Mouse (Mus musculus) hindbrain, embryonic 12.5 days (tissue): ENCODE measurements around the gene Tmem230. TPM values are rescaled to one million over a fixed set of nuclear protein-coding genes. Genes with fewer than 3 reads are reported as not detected.
"Not testable (repeated sequence)": the region's sequence is repeated elsewhere in the genome, so short reads cannot be mapped to it uniquely, and the experiment has no call there.

Experiments used
- ATAC-seq: fragments of 200-750 bp; cut with Nextera tagmentation; 2 replicates; pipeline ENCODE4 v1.8.0; 2017; ENCODE audit warnings: moderate TSS enrichment; ENCODE audit not compliant: low FRiP score
- H3K27ac ChIP-seq: fragments of 300-500 bp; sonication (generic); 2 replicates; pipeline ENCODE4 v1.5.1; 2016; ENCODE audit warnings: mild to moderate bottlenecking
- H3K27me3 ChIP-seq: fragments of 300-500 bp; sonication (generic); 2 replicates; pipeline ENCODE4 v1.6.1; 2016; ENCODE audit warnings: mild to moderate bottlenecking
- H3K36me3 ChIP-seq: fragments of 300-500 bp; sonication (generic); 2 replicates; pipeline ENCODE4 v1.6.1; 2016; ENCODE audit warnings: mild to moderate bottlenecking
- H3K4me1 ChIP-seq: fragments of 300-500 bp; sonication (generic); 2 replicates; pipeline ENCODE4 v1.6.1; 2016
- H3K4me2 ChIP-seq: fragments of 300-500 bp; sonication (generic); replicated peaks from 2 replicates; pipeline ENCODE4 v1.6.1; 2016; ENCODE audit warnings: mild to moderate bottlenecking
- H3K4me3 ChIP-seq: fragments of 300-500 bp; sonication (generic); 2 replicates; pipeline ENCODE4 v1.5.1; 2016; ENCODE audit warnings: mild to moderate bottlenecking
- H3K9ac ChIP-seq: fragments of 300-500 bp; sonication (generic); 2 replicates; pipeline ENCODE4 v1.6.1; 2016; ENCODE audit warnings: mild to moderate bottlenecking, moderate library complexity
- H3K9me3 ChIP-seq: fragments of 300-500 bp; sonication (generic); replicated peaks from 2 replicates; pipeline ENCODE4 v1.6.1; 2016; ENCODE audit warnings: mild to moderate bottlenecking
- WGBS: fragments of 180-500 bp; shearing (Covaris S2); methylation state at CpG from one replicate; pipeline ENCODE4 v1.1.7; 2016; 5-methylcytosine and 5-hydroxymethylcytosine counted together
- polyA plus RNA-seq: library from polyadenylated mRNA; unstranded; fragments of >200 nt; fragmentation: Nextera tagmentation; extraction: Ambion mirVana; gene quantifications from 2 replicates; pipeline ENCODE4 v1.2.1, GENCODE M21; 2016

The Tmem230 gene
- 56.5 and 60.9 TPM in 2 replicates for polyA plus RNA-seq

DNA sequence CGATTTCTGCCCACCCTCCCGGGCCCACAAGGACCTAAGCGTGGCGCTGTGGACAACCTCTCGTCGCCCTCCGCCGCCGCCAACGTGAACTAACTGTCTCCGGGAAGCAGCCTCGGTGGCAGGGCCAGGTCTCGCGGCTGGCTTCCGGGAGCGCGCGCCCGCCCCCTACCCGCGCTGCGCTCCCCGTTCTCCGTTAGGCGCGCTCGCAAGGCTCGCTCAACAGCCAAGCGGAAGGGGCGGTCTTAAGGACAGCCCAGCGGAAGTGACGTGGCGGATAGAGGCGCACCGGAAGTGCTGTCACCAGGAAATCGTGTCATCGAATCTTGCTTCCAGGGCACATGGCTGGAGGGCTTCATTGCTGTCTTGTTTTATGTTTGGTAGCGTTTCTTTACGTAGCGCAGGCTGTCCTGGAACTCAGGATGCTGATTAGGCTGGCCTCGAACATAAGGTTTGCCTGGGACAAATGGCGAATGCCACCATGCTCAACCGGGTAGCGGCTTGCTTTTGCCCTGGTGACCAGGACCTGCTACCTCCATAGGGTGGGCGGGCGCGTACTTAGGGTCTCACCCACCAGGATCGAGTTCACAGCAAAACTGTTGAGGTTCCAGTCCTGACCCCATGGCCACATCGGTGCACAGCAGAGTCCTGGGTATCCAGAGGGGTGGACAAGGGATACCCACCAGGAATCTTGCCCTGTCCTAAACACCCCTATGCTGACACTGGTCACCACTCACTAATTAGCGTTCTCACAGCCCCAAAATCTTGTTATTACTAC is at the start of gene Tmem230:
Gene Tmem230, minus strand, starts transcription at position 269 of the 775 bp plus-strand sequence.
- H3K27ac ChIP-seq = peak within 1 kb of the TSS; percentile 79
- peaks cover 24% of the 10 kb centered on the region for H3K4me1 ChIP-seq
- 5% methylated on average over 50 of the region's 50 CpGs for WGBS
- peak within 1 kb of the TSS; percentile 83 for H3K4me2 ChIP-seq
- H3K27me3 ChIP-seq = no peaks in the 10 kb centered on the region
- H3K36me3 ChIP-seq = peaks cover 20% of the 10 kb centered on the region
- peak within 1 kb of the TSS; percentile 64 for H3K4me3 ChIP-seq
- ATAC-seq = peak; percentile 93
- no peaks in the 10 kb centered on the region for H3K9me3 ChIP-seq
- peak within 1 kb of the TSS; percentile 73 for H3K9ac ChIP-seq

DNA sequence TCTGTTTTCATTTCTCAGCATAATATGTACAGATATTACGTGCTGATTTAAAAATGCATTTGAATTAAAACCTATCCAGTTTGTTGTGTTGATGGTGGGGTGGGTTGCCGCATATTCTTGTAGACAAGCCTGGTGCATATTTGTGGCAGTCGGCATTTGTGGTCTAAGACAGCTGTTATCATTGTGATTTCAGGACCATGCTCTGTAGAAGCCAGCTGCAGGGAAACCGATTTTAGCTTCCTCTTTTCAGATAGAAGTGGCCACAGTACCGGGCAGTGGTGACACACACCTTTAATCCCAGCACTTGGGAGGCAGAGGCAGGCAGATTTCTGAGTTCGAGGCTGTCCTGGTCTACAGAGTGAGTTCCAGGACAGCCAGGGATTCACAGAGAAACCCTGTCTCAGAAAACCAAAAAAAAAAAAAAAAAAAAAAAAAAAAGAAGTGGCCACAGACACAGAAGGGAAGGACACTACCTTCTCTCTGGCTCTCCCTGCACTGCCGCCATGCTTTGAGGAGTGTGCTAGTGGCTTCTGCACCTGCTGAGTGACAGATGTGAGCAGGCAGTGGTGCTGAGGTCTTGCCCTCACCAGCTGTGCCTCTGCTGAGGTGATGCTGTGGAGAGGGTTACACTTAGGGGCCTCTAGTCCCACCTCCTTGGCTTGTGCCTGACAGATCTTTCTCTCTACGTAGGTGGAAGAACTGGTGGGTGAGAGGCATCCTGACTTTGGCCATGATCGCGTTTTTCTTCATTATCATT is 46.3 kb upstream of the Tmem230 start:
- Histone ChIP-seq H3K27ac (no peak overlapping the region), H3K4me1 (peaks cover 16% of the 10 kb centered on the region), H3K4me3 (no peak overlapping the region), H3K36me3 (peaks cover 47% of the 10 kb centered on the region), H3K9me3 (no peaks in the 10 kb centered on the region), H3K9ac (no peak overlapping the region), H3K27me3 (no peaks in the 10 kb centered on the region), H3K4me2 (no peak overlapping the region)
- no peak for ATAC-seq
- WGBS = 90% methylated on average over 10 of the region's 10 CpGs

DNA sequence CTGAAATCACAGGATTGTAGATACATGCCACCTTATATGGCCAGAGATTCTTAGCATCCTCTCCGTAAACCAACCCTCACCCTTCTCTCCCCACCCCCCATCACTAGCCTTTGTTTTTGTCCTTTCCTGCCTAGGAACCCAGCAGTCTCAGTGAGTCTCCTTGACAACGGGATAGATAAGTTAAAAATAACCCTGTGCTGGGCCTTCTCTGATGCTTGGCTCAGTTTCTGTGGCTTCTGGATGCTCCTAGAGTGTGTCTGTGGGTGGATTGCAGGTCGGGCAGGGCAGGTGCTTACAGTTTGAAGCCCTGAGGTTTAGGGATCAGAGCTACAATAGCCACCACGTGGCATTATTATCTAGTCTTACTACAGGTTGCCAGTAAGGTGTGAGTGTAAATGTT is 44.5 kb upstream of the Tmem230 start:
- Histone ChIP-seq H3K36me3 (peaks cover 29% of the 10 kb centered on the region), H3K4me2 (no peak overlapping the region), H3K4me1 (peaks cover 16% of the 10 kb centered on the region), H3K4me3 (no peak overlapping the region), H3K9ac (no peak overlapping the region), H3K9me3 (no peaks in the 10 kb centered on the region), H3K27ac (no peak overlapping the region), H3K27me3 (no peaks in the 10 kb centered on the region)
- no peak for ATAC-seq
- WGBS = 34% methylated on average over 4 of the region's 4 CpGs

DNA sequence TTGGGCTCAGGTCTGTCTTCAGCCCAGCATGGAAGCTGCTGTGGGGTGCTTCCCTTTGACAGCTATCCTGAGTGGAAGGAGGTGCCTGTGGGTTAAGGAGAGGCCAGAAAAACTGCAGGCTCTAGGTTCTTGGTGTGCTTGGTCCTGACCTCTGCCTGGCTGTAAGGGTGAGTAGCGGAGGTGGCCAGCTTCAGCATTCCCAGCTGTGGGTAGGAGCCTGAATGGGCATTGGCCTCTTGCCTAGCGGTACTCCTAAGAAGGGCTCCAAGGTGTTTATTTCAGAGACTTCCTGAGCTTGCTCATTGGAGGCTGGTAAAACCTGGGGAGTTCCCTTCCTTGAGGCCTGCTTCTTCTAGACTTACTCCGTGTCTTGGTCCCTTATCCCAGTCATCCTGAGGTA is 43.7 kb upstream of the Tmem230 start:
- peaks cover 16% of the 10 kb centered on the region for H3K4me1 ChIP-seq
- WGBS = 69% methylated on average over 3 of the region's 3 CpGs
- no peak overlapping the region for H3K9ac ChIP-seq
- no peak overlapping the region for H3K27ac ChIP-seq
- H3K9me3 ChIP-seq = 0 out of 2 replicates have a peak, but pooled peaks cover 4% of the 10 kb centered on the region
- no peak overlapping the region for H3K4me3 ChIP-seq
- peaks cover 22% of the 10 kb centered on the region for H3K36me3 ChIP-seq
- 0 out of 2 replicates have a peak, but pooled peaks have one; percentile 29 for ATAC-seq
- no peak overlapping the region for H3K4me2 ChIP-seq
- no peaks in the 10 kb centered on the region for H3K27me3 ChIP-seq

DNA sequence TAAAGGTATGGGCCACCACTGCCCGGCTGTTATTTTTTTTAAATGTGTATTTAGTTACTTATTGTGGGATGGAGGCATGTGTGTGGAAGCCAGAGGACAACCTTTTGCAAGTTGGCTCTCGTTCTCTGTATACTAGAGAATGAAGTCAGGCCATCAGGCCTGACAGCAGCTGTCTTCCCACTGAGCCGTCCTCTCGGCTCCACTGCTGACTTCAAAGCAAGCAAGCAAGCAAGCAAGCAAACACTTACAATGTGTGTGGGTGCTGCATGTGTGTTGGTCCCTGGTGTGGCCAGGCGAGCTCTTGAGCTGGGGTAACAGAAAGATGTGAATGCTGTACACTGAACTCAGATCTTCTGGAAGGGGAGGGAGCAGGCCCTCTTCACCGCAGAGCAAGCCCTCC is 43.2 kb upstream of the Tmem230 start:
- no peak overlapping the region for H3K4me3 ChIP-seq
- WGBS = 69% methylated on average over 6 of the region's 6 CpGs
- no peaks in the 10 kb centered on the region for H3K27me3 ChIP-seq
- peaks cover 16% of the 10 kb centered on the region for H3K4me1 ChIP-seq
- H3K9me3 ChIP-seq = 0 out of 2 replicates have a peak, but pooled peaks cover 4% of the 10 kb centered on the region
- H3K36me3 ChIP-seq = peaks cover 17% of the 10 kb centered on the region
- no peak overlapping the region for H3K27ac ChIP-seq
- H3K9ac ChIP-seq = no peak overlapping the region
- H3K4me2 ChIP-seq = no peak overlapping the region
- 0 out of 2 replicates have a peak, but pooled peaks have one; percentile 29 for ATAC-seq

DNA sequence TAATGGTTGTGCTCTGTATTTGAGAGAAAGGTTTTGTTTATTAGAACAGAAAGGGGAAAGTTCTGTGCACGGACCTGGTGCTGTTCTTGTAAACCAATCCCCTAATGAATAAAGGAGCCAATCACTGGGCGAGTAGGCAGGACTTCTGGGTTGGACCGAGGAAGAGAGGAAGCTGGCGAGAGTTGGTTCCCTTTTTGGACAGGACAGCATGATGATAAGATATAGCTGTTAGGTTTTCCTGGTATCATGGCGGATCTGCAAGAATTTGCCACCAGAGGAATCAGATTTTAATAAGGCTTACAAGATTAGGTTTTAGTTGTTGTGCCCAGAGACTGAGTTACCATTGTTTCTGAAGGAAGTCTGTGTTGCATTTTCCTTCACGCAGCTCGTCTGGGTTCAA is 41.6 kb upstream of the Tmem230 start:
- not testable (repeated sequence) for H3K9ac ChIP-seq, H3K36me3 ChIP-seq, H3K27me3 ChIP-seq, ATAC-seq, H3K9me3 ChIP-seq, H3K27ac ChIP-seq, H3K4me3 ChIP-seq, H3K4me2 ChIP-seq
- WGBS = 85% methylated on average over 5 of the region's 7 CpGs
- peaks cover 19% of the 10 kb centered on the region for H3K4me1 ChIP-seq

DNA sequence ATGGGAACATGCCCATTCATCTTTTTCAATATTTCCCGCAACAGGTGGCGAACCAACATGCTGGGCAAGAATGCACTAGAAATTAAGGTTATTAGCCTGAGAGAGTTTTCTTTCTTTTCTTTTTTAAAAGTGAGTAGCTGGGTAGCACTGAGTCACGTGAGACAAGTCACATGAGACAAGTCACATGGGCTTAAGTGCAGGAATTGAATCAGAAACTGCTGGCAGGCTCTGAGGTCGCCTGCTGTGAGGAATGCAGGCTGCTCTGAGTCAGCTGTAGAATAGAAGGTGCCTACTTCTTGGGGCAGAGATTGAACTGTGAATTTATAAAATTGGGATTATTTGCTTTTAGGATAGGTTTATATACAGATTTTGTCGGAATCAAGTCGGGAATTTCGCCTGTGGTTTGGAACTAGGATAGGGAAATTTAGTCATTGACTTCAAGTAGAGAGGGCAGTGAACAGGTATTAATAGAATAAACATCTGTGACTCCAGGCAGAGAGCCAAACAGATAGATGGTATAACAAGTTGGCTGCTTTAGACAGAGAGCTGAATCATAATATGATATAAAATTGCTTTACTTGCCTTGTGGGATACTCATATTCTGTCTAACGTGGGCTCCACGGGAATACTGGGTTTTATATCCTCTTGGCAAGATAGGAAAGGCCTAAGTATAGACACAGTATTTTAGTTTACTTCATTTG is 38.9 kb upstream of the Tmem230 start:
- WGBS = 91% methylated on average over 9 of the region's 9 CpGs
- no peak for ATAC-seq
- H3K4me2 ChIP-seq = no peak overlapping the region

DNA sequence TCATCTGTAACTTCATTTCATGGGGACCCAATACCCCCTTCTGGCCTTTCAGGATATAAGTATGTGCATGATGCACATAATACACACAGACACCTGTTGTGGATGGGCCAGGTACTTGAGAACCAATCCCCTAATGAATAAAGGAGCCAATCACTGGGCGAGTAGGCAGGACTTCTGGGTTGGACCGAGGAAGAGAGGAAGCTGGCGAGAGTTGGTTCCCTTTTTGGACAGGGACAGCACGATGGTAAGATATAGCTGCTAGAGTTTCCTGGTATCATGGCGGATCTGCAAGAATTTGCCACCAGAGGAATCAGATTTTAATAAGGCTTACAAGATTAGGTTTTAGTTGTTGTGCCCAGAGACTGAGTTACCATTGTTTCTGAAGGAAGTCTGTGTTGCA is 38.1 kb upstream of the Tmem230 start:
- H3K9me3 ChIP-seq, H3K9ac ChIP-seq, H3K27ac ChIP-seq, H3K4me2 ChIP-seq, ATAC-seq, H3K36me3 ChIP-seq, H3K4me3 ChIP-seq, H3K27me3 ChIP-seq: not testable (repeated sequence)
- H3K4me1 ChIP-seq = peaks cover 27% of the 10 kb centered on the region
- WGBS = 92% methylated on average over 5 of the region's 5 CpGs

More for the DNA sequence above, 38.9 kb upstream of the Tmem230 start:
- Histone ChIP-seq H3K27ac (no peak overlapping the region), H3K27me3 (no peaks in the 10 kb centered on the region), H3K4me1 (peaks cover 30% of the 10 kb centered on the region), H3K9ac (no peak overlapping the region), H3K9me3 (0 out of 2 replicates have a peak, but pooled peaks cover 4% of the 10 kb centered on the region), H3K4me3 (no peak overlapping the region), H3K36me3 (no peaks in the 10 kb centered on the region)

DNA sequence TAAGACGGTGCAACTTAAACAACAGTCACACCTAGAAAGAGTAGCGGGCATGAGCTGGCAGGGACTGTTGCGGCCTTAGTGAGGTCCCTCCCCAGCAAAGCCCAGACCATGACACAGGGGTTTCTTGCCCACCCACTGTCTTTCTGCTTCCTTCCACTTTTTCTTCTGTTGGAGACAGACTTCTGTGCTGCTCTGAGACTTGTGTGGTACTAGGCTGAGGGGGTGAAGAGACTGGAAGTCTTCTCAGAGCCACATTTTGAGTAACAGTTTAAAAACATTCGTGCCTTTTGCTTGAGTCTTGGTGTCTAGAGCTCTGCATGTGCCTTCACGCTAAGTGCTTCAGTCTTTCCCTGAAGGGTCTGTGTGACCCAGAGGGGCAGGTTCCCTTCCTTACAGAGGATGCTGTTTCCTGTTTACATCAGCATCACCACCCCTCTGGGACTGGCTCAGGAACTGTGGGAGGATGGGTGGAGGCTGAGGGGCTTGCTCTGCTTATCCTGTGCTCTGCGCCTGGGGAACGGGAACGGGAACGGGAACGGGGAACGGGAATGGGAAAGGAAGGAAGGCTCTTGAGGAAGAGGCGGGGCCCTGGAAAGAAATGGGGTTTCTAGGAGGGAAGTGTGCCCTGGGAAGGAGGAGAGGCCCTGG is 37.0 kb upstream of the Tmem230 start:
- H3K4me3 ChIP-seq = no peak overlapping the region
- no peaks in the 10 kb centered on the region for H3K27me3 ChIP-seq
- no peaks in the 10 kb centered on the region for H3K36me3 ChIP-seq
- H3K27ac ChIP-seq = no peak overlapping the region
- WGBS = 88% methylated on average over 12 of the region's 12 CpGs
- H3K4me1 ChIP-seq = peaks cover 27% of the 10 kb centered on the region
- H3K4me2 ChIP-seq = no peak overlapping the region
- H3K9me3 ChIP-seq = 0 out of 2 replicates have a peak, but pooled peaks cover 4% of the 10 kb centered on the region
- no peak overlapping the region for H3K9ac ChIP-seq
- ATAC-seq = no peak

DNA sequence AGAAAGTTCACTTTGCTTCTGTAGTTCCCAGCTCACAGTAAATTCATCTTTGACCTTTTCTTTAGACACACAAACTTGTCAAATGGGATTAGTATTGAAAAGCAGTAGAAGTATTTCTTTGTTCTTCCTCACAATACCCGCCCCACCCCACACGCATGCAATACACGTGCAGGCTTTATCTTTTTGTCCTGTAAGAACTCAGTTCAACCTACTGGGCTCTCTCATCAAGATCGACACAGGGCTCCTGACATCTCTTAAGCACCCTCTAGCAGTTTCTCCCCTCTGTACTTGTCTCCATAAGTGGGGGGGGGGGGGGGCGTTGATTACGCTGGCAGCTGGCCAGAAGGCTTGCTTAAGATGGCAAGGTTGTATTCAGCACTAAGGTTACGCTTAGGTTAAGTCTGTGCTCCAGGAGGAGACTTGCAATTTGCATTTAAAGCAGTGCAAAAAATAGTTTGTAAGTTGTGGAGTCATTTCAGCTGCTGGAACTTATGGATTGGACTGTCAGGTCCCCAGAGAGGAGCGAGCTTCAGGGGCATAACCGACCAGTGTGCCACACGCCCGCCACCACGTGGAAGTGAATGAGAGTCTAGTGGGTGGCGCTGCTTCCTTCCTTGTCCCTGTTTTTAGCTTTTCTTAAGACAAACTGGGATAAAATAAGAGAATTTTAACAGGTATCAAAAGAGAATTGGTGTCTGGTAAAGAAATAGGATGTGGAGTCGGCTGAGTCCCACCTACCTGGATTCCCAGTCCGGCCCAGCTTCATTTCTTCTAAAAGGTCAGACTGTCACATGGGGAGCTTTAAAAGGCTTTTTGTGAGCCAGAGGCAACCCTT is 35.8 kb upstream of the Tmem230 start:
- no peak overlapping the region for H3K4me2 ChIP-seq
- H3K27me3 ChIP-seq = no peaks in the 10 kb centered on the region
- no peak; the same call in 1 of the 2 replicates for ATAC-seq
- H3K9ac ChIP-seq = no peak overlapping the region; the same call in 1 of the 2 replicates
- H3K4me3 ChIP-seq = no peak overlapping the region
- WGBS = 62% methylated on average over 15 of the region's 15 CpGs
- no peaks in the 10 kb centered on the region for H3K36me3 ChIP-seq
- H3K9me3 ChIP-seq = 0 out of 2 replicates have a peak, but pooled peaks cover 4% of the 10 kb centered on the region
- peaks cover 27% of the 10 kb centered on the region for H3K4me1 ChIP-seq
- no peak overlapping the region for H3K27ac ChIP-seq
